Mouse (Mus musculus) brain, adult 2 months (tissue): ENCODE results near the gene Sec61b.
A peak's percentile ranks its signal among the peaks of the same experiment; 100 is the strongest.

Experiments
- DNase-seq: peaks from one replicate; pipeline ENCODE4 v3.0.0; 2011; ENCODE audit warnings: low read depth, low spot score

Gene Sec61b

GRCm38 (mm10) chr4:47480576-47480975 lies 6.1 kb downstream of the Sec61b start:
- no peak for DNase-seq

GRCm38 (mm10) chr4:47491243-47491642 lies 16.8 kb downstream of the Sec61b start:
- no peak for DNase-seq

GRCm38 (mm10) chr4:47492311-47493086 lies 18.0 kb downstream of the Sec61b start:
- peak; percentile 11 for DNase-seq

- no peak for DNase-seq
These were observed 19.0 kb downstream of the Sec61b start for GRCm38 (mm10) chr4:47493456-47493855.

GRCm38 (mm10) chr4:47494137-47494536 lies 19.7 kb downstream of the Sec61b start:
- no peak for DNase-seq

- no peak for DNase-seq
These were observed 20.2 kb downstream of the Sec61b start for GRCm38 (mm10) chr4:47494686-47495085.

- no peak for DNase-seq
These were observed 23.4 kb downstream of the Sec61b start for GRCm38 (mm10) chr4:47497811-47498385.

GRCm38 (mm10) chr4:47499121-47499545 lies 24.7 kb downstream of the Sec61b start:
- DNase-seq: no peak

GRCm38 (mm10) chr4:47502546-47502971 lies 28.1 kb downstream of the Sec61b start:
- peak; percentile 75 for DNase-seq

GRCm38 (mm10) chr4:47503045-47503444 lies 28.6 kb downstream of the Sec61b start:
- peak; percentile 34 for DNase-seq

- peak; percentile 77 for DNase-seq
These were observed 30.5 kb downstream of the Sec61b start for GRCm38 (mm10) chr4:47504841-47505517.

GRCm38 (mm10) chr4:47518551-47519181 lies 44.2 kb downstream of the Sec61b start:
- peak; percentile 75 for DNase-seq

- DNase-seq: no peak
These were observed 45.6 kb downstream of the Sec61b start for GRCm38 (mm10) chr4:47520076-47520475.

GRCm38 (mm10) chr4:47521884-47522605 lies 47.6 kb downstream of the Sec61b start:
- DNase-seq: peak; percentile 78

GRCm38 (mm10) chr4:47529866-47530265 lies 55.4 kb downstream of the Sec61b start:
- DNase-seq: no peak
